ENCODE assay signal across 8 mouse cellular contexts in the genomic region with DNA sequence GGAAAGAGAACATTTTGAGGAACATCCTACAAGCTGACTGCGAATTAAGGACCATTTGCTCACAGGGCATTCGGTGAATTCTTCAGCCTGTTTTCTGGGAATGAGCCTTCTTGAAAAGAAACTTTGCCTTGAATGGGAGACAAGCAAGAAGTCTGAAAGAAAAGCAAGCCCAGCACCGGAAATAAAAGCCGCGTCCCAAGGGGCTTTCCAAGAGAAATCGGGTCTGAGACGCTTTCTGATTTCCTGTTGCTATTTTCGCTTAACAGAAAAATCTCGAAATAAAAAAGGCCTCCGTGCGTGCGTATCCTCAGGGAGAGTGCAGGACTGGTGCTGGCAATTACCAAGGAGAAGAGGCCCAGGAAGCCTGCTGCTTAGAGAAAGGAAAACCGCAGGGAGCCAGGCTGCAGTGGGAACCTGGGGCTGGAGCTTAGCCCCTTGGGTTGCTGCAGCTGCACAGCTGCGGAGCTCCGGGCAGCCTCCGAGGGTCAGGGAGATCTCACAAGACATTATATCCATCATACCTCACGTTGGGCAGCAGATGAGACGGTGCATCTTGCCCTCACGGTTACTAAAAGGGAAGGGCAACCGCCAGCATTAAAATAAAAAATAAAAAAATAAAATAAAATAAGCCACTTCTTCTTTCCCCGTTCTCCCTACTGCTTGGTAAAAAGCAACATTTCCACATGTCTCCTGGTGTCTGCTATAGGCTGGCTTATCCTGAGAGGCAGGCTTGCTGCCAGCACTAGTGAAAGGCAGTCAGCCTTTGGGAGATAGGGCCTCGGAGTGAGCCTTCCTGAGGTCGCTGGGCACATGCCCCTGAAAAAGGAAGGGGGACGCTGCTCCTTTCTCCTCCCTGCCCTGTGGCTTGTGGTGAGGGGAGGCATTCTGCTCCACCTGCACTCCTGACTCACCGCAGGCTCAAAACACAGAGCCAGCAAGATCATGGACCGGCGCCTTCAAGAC. TPM values are rescaled to one million over a fixed set of nuclear protein-coding genes. Genes with fewer than 3 reads are reported as not detected.
DNase-seq lines count a peak whose midpoint lies in the region; ATAC-seq and TF ChIP-seq lines count a peak whose summit lies in the region.

No protein-coding gene starts in this region.

- peaks cover 55% of the 10 kb centered on the region for H3K27me3 ChIP-seq in megakaryocyte, embryonic 14.5 days (replicated peaks)
- H3K27me3 ChIP-seq in heart, embryonic 10.5 days (ENCODE audit: insufficient read depth, poor library complexity, severe bottlenecking) = peaks cover 59% of the 10 kb centered on the region
- H3K27me3 ChIP-seq in limb, embryonic 11.5 days (ENCODE audit: control insufficient read depth, insufficient read depth, low read length) = peaks cover 30% of the 10 kb centered on the region
- peaks cover 6% of the 10 kb centered on the region for H3K27me3 ChIP-seq in stomach, embryonic 16.5 days (ENCODE audit: control insufficient read depth, insufficient read depth, low read length)

- H3K36me3 ChIP-seq in megakaryocyte, embryonic 14.5 days (replicated peaks; ENCODE audit: low read length) = no peaks in the 10 kb centered on the region
- H3K36me3 ChIP-seq in heart, embryonic 10.5 days = no peaks in the 10 kb centered on the region; the same call in 1 of the 2 replicates
- no peaks in the 10 kb centered on the region for H3K36me3 ChIP-seq in limb, embryonic 11.5 days (ENCODE audit: control insufficient read depth, insufficient read depth, low read length)
- no peaks in the 10 kb centered on the region for H3K36me3 ChIP-seq in stomach, embryonic 16.5 days (ENCODE audit: control insufficient read depth, insufficient read depth, low read length)

- DNase-seq in heart, embryonic 10.5 days (ENCODE audit: low spot score) = no peak
- DNase-seq in limb, embryonic 11.5 days (ENCODE audit: low spot score) = no peak
- no peak for DNase-seq in urinary bladder, postnatal 36 days (ENCODE audit: low spot score in 2 of 2)
- DNase-seq in left cerebral cortex, adult 2 months (ENCODE audit: extremely low spot score in 1 of 2, low spot score in 2 of 2) = no peak
- no peak for DNase-seq in cerebellum, postnatal 25 days

- H3K9me3 ChIP-seq in megakaryocyte, embryonic 14.5 days = peaks cover 34% of the 10 kb centered on the region
- no peaks in the 10 kb centered on the region for H3K9me3 ChIP-seq in heart, embryonic 10.5 days
- H3K9me3 ChIP-seq in limb, embryonic 11.5 days (ENCODE audit: control insufficient read depth, low read length) = no peaks in the 10 kb centered on the region
- H3K9me3 ChIP-seq in stomach, embryonic 16.5 days (replicated peaks; ENCODE audit: control insufficient read depth, low read length) = no peaks in the 10 kb centered on the region

- peaks cover 26% of the 10 kb centered on the region for H3K4me1 ChIP-seq in megakaryocyte, embryonic 14.5 days
- H3K4me1 ChIP-seq in heart, embryonic 10.5 days = peaks cover 12% of the 10 kb centered on the region
- H3K4me1 ChIP-seq in limb, embryonic 11.5 days (ENCODE audit: control insufficient read depth, insufficient read depth, low read length) = 0 out of 2 replicates have a peak, but pooled peaks cover 1% of the 10 kb centered on the region
- 0 out of 2 replicates have a peak, but pooled peaks cover under 1% of the 10 kb centered on the region for H3K4me1 ChIP-seq in stomach, embryonic 16.5 days (ENCODE audit: control insufficient read depth, insufficient read depth, low read length)

- no peak overlapping the region for H3K9ac ChIP-seq in limb, embryonic 11.5 days (ENCODE audit: low read length)
- no peak overlapping the region for H3K9ac ChIP-seq in stomach, embryonic 16.5 days (ENCODE audit: low read length)

- no peak for TF ChIP-seq CTCF in left cerebral cortex, adult 2 months (IDR thresholded peaks at IDR 0.05)

- WGBS in heart, embryonic 10.5 days = 25% methylated on average over 27 of the region's 27 CpGs
- WGBS in limb, embryonic 11.5 days = 29% methylated on average over 27 of the region's 27 CpGs
- WGBS in stomach, embryonic 16.5 days = 41% methylated on average over 27 of the region's 27 CpGs

- peak overlapping the region; percentile 74 for H3K4me3 ChIP-seq in megakaryocyte, embryonic 14.5 days (replicated peaks)
- H3K4me3 ChIP-seq in heart, embryonic 10.5 days = peak overlapping the region; percentile 35; the same call in 1 of the 2 replicates
- H3K4me3 ChIP-seq in limb, embryonic 11.5 days (ENCODE audit: low read depth, low read length) = no peak overlapping the region
- no peak overlapping the region for H3K4me3 ChIP-seq in stomach, embryonic 16.5 days (replicated peaks; ENCODE audit: low read length)
- no peak overlapping the region for H3K4me3 ChIP-seq in left cerebral cortex, adult 2 months

- no peak; the same call in 1 of the 2 replicates for ATAC-seq in megakaryocyte, adult 5-6 weeks (ENCODE audit: poor library complexity, severe bottlenecking)
- no peak for ATAC-seq in limb, embryonic 11.5 days (ENCODE audit: insufficient number of reproducible peaks, low FRiP score, low TSS enrichment, low read depth)
- no peak for ATAC-seq in stomach, embryonic 16.5 days (ENCODE audit: insufficient read depth, low FRiP score)

- intact Hi-C loops in left cerebral cortex, adult 2 months (cut with DNase I) = no loop called here

- peak overlapping the region; percentile 26; the same call in 1 of the 2 replicates for H3K4me2 ChIP-seq in limb, embryonic 11.5 days (ENCODE audit: low read depth, severe bottlenecking)
- peak overlapping the region; percentile 10 for H3K4me2 ChIP-seq in stomach, embryonic 16.5 days (ENCODE audit: low read depth, low read length)

- no peak overlapping the region for H3K27ac ChIP-seq in heart, embryonic 10.5 days
- no peak overlapping the region for H3K27ac ChIP-seq in limb, embryonic 11.5 days (replicated peaks; ENCODE audit: low read depth, low read length)
- no peak overlapping the region for H3K27ac ChIP-seq in stomach, embryonic 16.5 days (ENCODE audit: low read length)
- H3K27ac ChIP-seq in left cerebral cortex, adult 2 months = no peak overlapping the region

RNA-seq across cellular contexts. Expression of gene Tbc1d30, which starts 35.5 kb away (rescaled TPM):
- not detected in 2 replicates for polyA plus RNA-seq in megakaryocyte, embryonic 14.5 days (2012; ENCODE audit: insufficient read depth, low replicate concordance)
- total RNA-seq in megakaryocyte, adult 5-6 weeks (2015) = 0.23 and 0.42 TPM in 2 replicates
- 0.40 and 1.8 TPM in 2 replicates for total RNA-seq in megakaryocyte, adult 5-6 weeks (2017)
- 1.3 and 1.9 TPM in 2 replicates for polyA plus RNA-seq in heart, embryonic 10.5 days (2016; fragmentation: Nextera tagmentation; extraction: Ambion mirVana)
- polyA plus RNA-seq in limb, embryonic 11.5 days (2014; fragmentation: Nextera tagmentation; extraction: Ambion mirVana) = 0.45 and 0.95 TPM in 2 replicates
- polyA plus RNA-seq in stomach, embryonic 16.5 days (2015; fragmentation: Nextera tagmentation; extraction: Ambion mirVana) = 5.7 and 5.8 TPM in 2 replicates
- total RNA-seq in left cerebral cortex, adult 2 months (2021) = 10 to 100 TPM; 88.1 to 91.0 TPM

RNA-seq across cellular contexts. Expression of gene Gns, which starts 49.3 kb away (rescaled TPM):
- 17.6 and 33.3 TPM in 2 replicates for polyA plus RNA-seq in megakaryocyte, embryonic 14.5 days (2012; ENCODE audit: insufficient read depth, low replicate concordance)
- total RNA-seq in megakaryocyte, adult 5-6 weeks (2015) = 41.1 and 48.9 TPM in 2 replicates
- 33.8 and 40.7 TPM in 2 replicates for total RNA-seq in megakaryocyte, adult 5-6 weeks (2017)
- polyA plus RNA-seq in heart, embryonic 10.5 days (2016; fragmentation: Nextera tagmentation; extraction: Ambion mirVana) = 31.4 and 33.6 TPM in 2 replicates
- 37.1 and 39.2 TPM in 2 replicates for polyA plus RNA-seq in limb, embryonic 11.5 days (2014; fragmentation: Nextera tagmentation; extraction: Ambion mirVana)
- polyA plus RNA-seq in stomach, embryonic 16.5 days (2015; fragmentation: Nextera tagmentation; extraction: Ambion mirVana) = 37.5 and 41.7 TPM in 2 replicates
- total RNA-seq in left cerebral cortex, adult 2 months (2021) = 10 to 100 TPM; 82.3 to 86.4 TPM

Comparison
In these comparisons a context has a peak if more than half of its experiments do, and no peak if none do; other contexts are left out.
1. H3K4me3 ChIP-seq: peak in megakaryocyte, embryonic 14.5 days (single experiment) and heart, embryonic 10.5 days (single experiment); none in limb, embryonic 11.5 days (single experiment), stomach, embryonic 16.5 days (single experiment) and left cerebral cortex, adult 2 months (single experiment).